Mouse (Mus musculus) left cerebral cortex, adult 18-20 months (tissue): Measurements from ENCODE around the gene Psme1. TPM values are rescaled to one million over a fixed set of nuclear protein-coding genes. Genes with fewer than 3 reads are reported as not detected.
A peak's percentile ranks its signal among the peaks of the same experiment; 100 is the strongest.

Source experiments
- DNase-seq, 2 experiments: peaks; one replicate each; pipeline ENCODE4 v3.0.0; 2021 to 2022; ENCODE audit warnings: low spot score in 2 of 2, mixed read lengths in 1 of 2
- total RNA-seq, 2 experiments: library from RNA; stranded (reverse); gene quantifications; 2 replicates each; pipeline ENCODE4 v1.2.3; 2021

Gene Psme1
- total RNA-seq, 2 experiments from 2014 or later, result 47.2 to 58.6 TPM

GRCm38 (mm10) chr14:55596036-55596690, 18.2 kb downstream of the Psme1 start:
- peak in 1 of 2 experiments; percentile 23 for DNase-seq

- DNase-seq, result no peak
These were observed 20.8 kb downstream of the Psme1 start for GRCm38 (mm10) chr14:55598521-55599390.

GRCm38 (mm10) chr14:55603271-55603632, 25.3 kb downstream of the Psme1 start, which contains the start of gene Irf9:
TSS of gene Irf9 (plus strand) at chr14:55603571.
- DNase-seq, result no peak

- peak; percentile 84 for DNase-seq
These were observed 26.0 kb downstream of the Psme1 start for GRCm38 (mm10) chr14:55603633-55604576.

GRCm38 (mm10) chr14:55604823-55605222, 26.9 kb downstream of the Psme1 start:
- DNase-seq, result no peak

- no peak for DNase-seq
These were observed 28.0 kb downstream of the Psme1 start for GRCm38 (mm10) chr14:55605743-55606459.

GRCm38 (mm10) chr14:55608339-55608738, 30.4 kb downstream of the Psme1 start:
- DNase-seq, result no peak

GRCm38 (mm10) chr14:55613346-55613745, 35.4 kb downstream of the Psme1 start:
- no peak for DNase-seq

- no peak for DNase-seq
These were observed 36.7 kb downstream of the Psme1 start for GRCm38 (mm10) chr14:55614565-55615178.

GRCm38 (mm10) chr14:55615876-55616275, 38.0 kb downstream of the Psme1 start:
- DNase-seq, result no peak

- no peak for DNase-seq
These were observed 38.9 kb downstream of the Psme1 start for GRCm38 (mm10) chr14:55616844-55617243.

- DNase-seq, result no peak
These were observed 39.9 kb downstream of the Psme1 start, which contains the start of gene Rec8 for GRCm38 (mm10) chr14:55617822-55618221. TSS of gene Rec8 (plus strand) at chr14:55618037.

GRCm38 (mm10) chr14:55618486-55619195, 40.7 kb downstream of the Psme1 start:
- DNase-seq, result no peak

GRCm38 (mm10) chr14:55628077-55628827, 50.3 kb downstream of the Psme1 start:
- no peak for DNase-seq

- DNase-seq, result peak; percentile 35 to 36
These were observed 51.4 kb downstream of the Psme1 start for GRCm38 (mm10) chr14:55629312-55629711.
